Mouse (Mus musculus) liver, postnatal 0 days (tissue): Measurements from ENCODE around the gene Fam162b. TPM values are rescaled to one million over a fixed set of nuclear protein-coding genes. Genes with fewer than 3 reads are reported as not detected.

Experiments used
- ATAC-seq: fragments of 200-750 bp; cut with Nextera tagmentation; 2 replicates; pipeline ENCODE4 v1.8.0; 2017; ENCODE audit warnings: mild to moderate bottlenecking, moderate library complexity
- DNase-seq: peaks from one replicate; pipeline ENCODE4 v3.0.0-alpha.2; 2016
- H3K27ac ChIP-seq: fragments of 300-500 bp; sonication (generic); 2 replicates; pipeline ENCODE4 v1.5.1; 2014; ENCODE audit warnings: antibody characterized with exemption, moderate library complexity, mild to moderate bottlenecking, low read depth
- H3K27me3 ChIP-seq: fragments of 300-500 bp; sonication (generic); 2 replicates; pipeline ENCODE4 v1.6.1; 2014; ENCODE audit warnings: low read length, control low read depth, mixed read lengths; ENCODE audit not compliant: insufficient read depth
- H3K36me3 ChIP-seq: fragments of 300-500 bp; sonication (generic); replicated peaks from 2 replicates; pipeline ENCODE4 v1.6.1; 2014; ENCODE audit warnings: mild to moderate bottlenecking, control low read depth, low read length, moderate library complexity, mixed read lengths; ENCODE audit not compliant: insufficient read depth
- H3K4me1 ChIP-seq: fragments of 300-500 bp; sonication (generic); 2 replicates; pipeline ENCODE4 v1.6.1; 2014; ENCODE audit warnings: antibody characterized with exemption, mild to moderate bottlenecking, control low read depth; ENCODE audit not compliant: insufficient read depth
- H3K4me2 ChIP-seq: fragments of 300-500 bp; sonication (generic); 2 replicates; pipeline ENCODE4 v1.6.1; 2014; ENCODE audit warnings: low read depth, mild to moderate bottlenecking, low read length, moderate library complexity, mixed read lengths
- H3K4me3 ChIP-seq: fragments of 300-500 bp; sonication (generic); 2 replicates; pipeline ENCODE4 v1.5.1; 2014; ENCODE audit warnings: low read depth, low read length
- H3K9ac ChIP-seq: fragments of 300-500 bp; sonication (generic); replicated peaks from 2 replicates; pipeline ENCODE4 v1.6.1; 2014; ENCODE audit warnings: mild to moderate bottlenecking, moderate library complexity
- H3K9me3 ChIP-seq: fragments of 300-500 bp; sonication (generic); 2 replicates; pipeline ENCODE4 v1.6.1; 2016; ENCODE audit warnings: mild to moderate bottlenecking, control low read depth, low read length, mixed read lengths
- CTCF ChIP-seq: sonication (generic); IDR thresholded peaks from 2 replicates; pipeline ENCODE4 v1.5.1; 2016; ENCODE audit warnings: antibody characterized with exemption, low read depth
- EP300 ChIP-seq: IDR thresholded peaks from 2 replicates; pipeline ENCODE4 v1.6.1; 2016; ENCODE audit warnings: antibody characterized with exemption, low read depth, mild to moderate bottlenecking
- WGBS: fragments of 180-500 bp; shearing (Covaris S2); extraction: QIAGEN DNeasy Blood & Tissue Kit; methylation state at CpG from one replicate; pipeline ENCODE4 v1.1.7; 2014; ENCODE audit not compliant: insufficient replicate concordance; 5-methylcytosine and 5-hydroxymethylcytosine counted together
- polyA plus RNA-seq: library from polyadenylated mRNA; unstranded; fragments of >200 nt; fragmentation: Nextera tagmentation; extraction: Ambion mirVana; gene quantifications from 2 replicates; pipeline ENCODE4 v1.2.1, GENCODE M21; 2015

Fam162b gene
- polyA plus RNA-seq, result not detected in 2 replicates

GRCm38 (mm10) chr10:51590139-51590574, at the start of gene Fam162b:
Gene Fam162b, minus strand, starts transcription at chr10:51590517.
- H3K9me3 ChIP-seq, result no peaks in the 10 kb centered on the region
- ATAC-seq (no peak), DNase-seq (no peak)
- no peak within 1 kb of the TSS for H3K27ac ChIP-seq
- no peak within 1 kb of the TSS for H3K9ac ChIP-seq
- peak within 1 kb of the TSS; percentile 22; the same call in 1 of the 2 replicates for H3K4me2 ChIP-seq
- H3K27me3 ChIP-seq, result peaks cover 6% of the 10 kb centered on the region
- no peaks in the 10 kb centered on the region for H3K36me3 ChIP-seq
- 8% methylated on average over 19 of the region's 19 CpGs for whole genome bisulfite sequencing
- no peak for TF ChIP-seq CTCF
- no peak for TF ChIP-seq EP300
- no peaks in the 10 kb centered on the region for H3K4me1 ChIP-seq
- H3K4me3 ChIP-seq, result no peak within 1 kb of the TSS

GRCm38 (mm10) chr10:51631411-51632136, 41.3 kb upstream of the Fam162b start, which contains the start of gene Gprc6a:
Gene Gprc6a, minus strand, starts transcription at chr10:51631461.
- no peak within 1 kb of the TSS for H3K9ac ChIP-seq
- no peaks in the 10 kb centered on the region for H3K4me1 ChIP-seq
- no peaks in the 10 kb centered on the region for H3K27me3 ChIP-seq
- DNase-seq, result no peak
- no peaks in the 10 kb centered on the region for H3K36me3 ChIP-seq
- H3K27ac ChIP-seq, result no peak within 1 kb of the TSS
- no peaks in the 10 kb centered on the region for H3K9me3 ChIP-seq
- WGBS, result 56% methylated on average over 8 of the region's 8 CpGs
- TF ChIP-seq CTCF (no peak), EP300 (no peak)
- no peak within 1 kb of the TSS for H3K4me3 ChIP-seq
- peak within 1 kb of the TSS; percentile 30; the same call in 1 of the 2 replicates for H3K4me2 ChIP-seq
- ATAC-seq, result peak; percentile 71

GRCm38 (mm10) chr10:51621193-51621592, 30.9 kb upstream of the Fam162b start:
- DNase-seq (no peak), ATAC-seq (no peak)
- H3K9ac ChIP-seq, result no peak overlapping the region
- no peak overlapping the region for H3K27ac ChIP-seq
- H3K9me3 ChIP-seq, result no peaks in the 10 kb centered on the region
- no peak overlapping the region for H3K4me3 ChIP-seq
- no peaks in the 10 kb centered on the region for H3K4me1 ChIP-seq
- no peaks in the 10 kb centered on the region for H3K36me3 ChIP-seq
- WGBS, result 71% methylated on average over 3 of the region's 3 CpGs
- no peak for TF ChIP-seq CTCF
- TF ChIP-seq EP300, result no peak
- H3K4me2 ChIP-seq, result no peak overlapping the region
- H3K27me3 ChIP-seq, result no peaks in the 10 kb centered on the region

GRCm38 (mm10) chr10:51620126-51620525, 29.8 kb upstream of the Fam162b start:
- Histone ChIP-seq H3K27ac (no peak overlapping the region), H3K9ac (no peak overlapping the region), H3K4me2 (no peak overlapping the region), H3K4me1 (no peaks in the 10 kb centered on the region), H3K9me3 (no peaks in the 10 kb centered on the region), H3K36me3 (no peaks in the 10 kb centered on the region), H3K27me3 (no peaks in the 10 kb centered on the region), H3K4me3 (no peak overlapping the region)
- TF ChIP-seq EP300 (no peak), CTCF (no peak)
- no peak for ATAC-seq
- DNase-seq, result no peak
- WGBS, result 57% methylated on average over 7 of the region's 7 CpGs

GRCm38 (mm10) chr10:51618538-51618937, 28.2 kb upstream of the Fam162b start:
- ATAC-seq (no peak), DNase-seq (no peak)
- 63% methylated on average over 2 of the region's 2 CpGs for WGBS
- Histone ChIP-seq H3K9me3 (no peaks in the 10 kb centered on the region), H3K9ac (no peak overlapping the region), H3K4me2 (no peak overlapping the region), H3K4me1 (no peaks in the 10 kb centered on the region), H3K4me3 (no peak overlapping the region), H3K27ac (no peak overlapping the region), H3K36me3 (no peaks in the 10 kb centered on the region), H3K27me3 (no peaks in the 10 kb centered on the region)
- TF ChIP-seq CTCF, result no peak
- TF ChIP-seq EP300, result no peak

GRCm38 (mm10) chr10:51614826-51615590, 24.7 kb upstream of the Fam162b start:
- no peak for DNase-seq
- H3K27ac ChIP-seq, result no peak overlapping the region
- no peak overlapping the region for H3K9ac ChIP-seq
- H3K4me1 ChIP-seq, result no peaks in the 10 kb centered on the region
- H3K9me3 ChIP-seq, result no peaks in the 10 kb centered on the region
- no peak for ATAC-seq
- no peak overlapping the region for H3K4me2 ChIP-seq
- H3K4me3 ChIP-seq, result no peak overlapping the region
- H3K27me3 ChIP-seq, result no peaks in the 10 kb centered on the region
- TF ChIP-seq EP300 (no peak), CTCF (no peak)
- WGBS, result 66% methylated on average over 11 of the region's 11 CpGs
- H3K36me3 ChIP-seq, result no peaks in the 10 kb centered on the region
